Comparison of ENCODE assay signal across 8 mouse cellular contexts in genomic region chr13:23763242-23763585, GRCm38 (mm10). TPM values are rescaled to one million over a fixed set of nuclear protein-coding genes. Genes with fewer than 3 reads are reported as not detected.
A peak's percentile ranks its signal among the peaks of the same experiment; 100 is the strongest.
DNase-seq lines count a peak whose midpoint lies in the region; ATAC-seq and TF ChIP-seq lines count a peak whose summit lies in the region.

No protein-coding gene starts in this region.

- no peak for TF ChIP-seq CTCF in C2C12 (IDR thresholded peaks at IDR 0.05; ENCODE audit: control insufficient read depth, insufficient read depth, insufficient read length)

- H3K27me3 ChIP-seq in heart, embryonic 10.5 days (ENCODE audit: insufficient read depth, poor library complexity, severe bottlenecking) = no peaks in the 10 kb centered on the region
- no peaks in the 10 kb centered on the region for H3K27me3 ChIP-seq in C2C12 (ENCODE audit: control insufficient read depth, insufficient read depth, insufficient read length)
- H3K27me3 ChIP-seq in forebrain, embryonic 14.5 days (replicated peaks; ENCODE audit: control insufficient read depth, insufficient read depth, low read length) = no peaks in the 10 kb centered on the region
- no peaks in the 10 kb centered on the region for H3K27me3 ChIP-seq in liver, embryonic 15.5 days

- ATAC-seq in forebrain, embryonic 14.5 days = no peak
- no peak for ATAC-seq in liver, embryonic 15.5 days (ENCODE audit: insufficient read depth)

- no peaks in the 10 kb centered on the region for H3K79me2 ChIP-seq in C2C12 (ENCODE audit: control insufficient read depth, insufficient read depth)

- H3K36me3 ChIP-seq in heart, embryonic 10.5 days = no peaks in the 10 kb centered on the region
- no peaks in the 10 kb centered on the region for H3K36me3 ChIP-seq in C2C12 (ENCODE audit: control insufficient read depth, insufficient read depth)
- H3K36me3 ChIP-seq in forebrain, embryonic 14.5 days (ENCODE audit: control insufficient read depth, insufficient read depth, low read length) = no peaks in the 10 kb centered on the region
- H3K36me3 ChIP-seq in liver, embryonic 15.5 days (replicated peaks) = no peaks in the 10 kb centered on the region

- no peaks in the 10 kb centered on the region for H3K9me3 ChIP-seq in heart, embryonic 10.5 days
- no peaks in the 10 kb centered on the region for H3K9me3 ChIP-seq in forebrain, embryonic 14.5 days (replicated peaks; ENCODE audit: control insufficient read depth, low read length)
- H3K9me3 ChIP-seq in liver, embryonic 15.5 days (replicated peaks) = no peaks in the 10 kb centered on the region

- no peaks in the 10 kb centered on the region for H3K79me3 ChIP-seq in C2C12 (ENCODE audit: low read depth)

- WGBS in heart, embryonic 10.5 days = 2% methylated on average over 10 of the region's 10 CpGs
- 1% methylated on average over 10 of the region's 10 CpGs for WGBS in forebrain, embryonic 14.5 days
- WGBS in liver, embryonic 15.5 days (ENCODE audit: insufficient replicate concordance) = under 1% methylated on average over 10 of the region's 10 CpGs

- no peak overlapping the region for H3ac ChIP-seq in C2C12 (ENCODE audit: control insufficient read depth, insufficient read length, low read depth)

- peak overlapping the region; percentile 62 for H3K4me3 ChIP-seq in heart, embryonic 10.5 days
- H3K4me3 ChIP-seq in C2C12 (ENCODE audit: insufficient read depth, poor library complexity, severe bottlenecking) = peak overlapping the region; percentile 23
- H3K4me3 ChIP-seq in forebrain, embryonic 14.5 days (ENCODE audit: low read depth, low read length) = peak overlapping the region; percentile 53
- peak overlapping the region; percentile 61 for H3K4me3 ChIP-seq in liver, embryonic 15.5 days (replicated peaks)

- H3K4me1 ChIP-seq in heart, embryonic 10.5 days = peaks cover 21% of the 10 kb centered on the region
- peaks cover 27% of the 10 kb centered on the region for H3K4me1 ChIP-seq in forebrain, embryonic 14.5 days (ENCODE audit: control insufficient read depth, insufficient read depth, low read length)
- H3K4me1 ChIP-seq in liver, embryonic 15.5 days (replicated peaks) = peaks cover 54% of the 10 kb centered on the region

- peak overlapping the region; percentile 89 for H3K4me2 ChIP-seq in forebrain, embryonic 14.5 days (ENCODE audit: low read length)
- peak overlapping the region; percentile 87 for H3K4me2 ChIP-seq in liver, embryonic 15.5 days

- peak overlapping the region; percentile 88 for H3K27ac ChIP-seq in heart, embryonic 10.5 days
- H3K27ac ChIP-seq in forebrain, embryonic 14.5 days (ENCODE audit: low read depth, low read length) = peak overlapping the region; percentile 88
- peak overlapping the region; percentile 99 for H3K27ac ChIP-seq in liver, embryonic 15.5 days (replicated peaks)

- no peak for DNase-seq in heart, embryonic 10.5 days (ENCODE audit: low spot score)
- no peak for DNase-seq in heart, adult 8-10 months (ENCODE audit: low spot score)
- no peak for DNase-seq in forebrain, embryonic 14.5 days (ENCODE audit: low spot score)
- DNase-seq in gastrocnemius, postnatal 10 days = no peak
- DNase-seq in left cerebral cortex, adult 18-20 months (ENCODE audit: low spot score in 2 of 2) = no peak
- DNase-seq in c-Kit-positive CD71-positive TER-119-positive erythroid progenitor cells, embryonic 14.5 days (ENCODE audit: low spot score) = no peak

- peak overlapping the region; percentile 21; the same call in 1 of the 2 replicates for H3K9ac ChIP-seq in forebrain, embryonic 14.5 days (ENCODE audit: low read length)
- H3K9ac ChIP-seq in liver, embryonic 15.5 days = peak overlapping the region; percentile 61

TF ChIP-seq in C2C12, 6 proteins besides CTCF, POLR2A, EP300 and RAD21:
- TF ChIP-seq FOSL1 (IDR thresholded peaks at IDR 0.05; ENCODE audit: insufficient read depth, low read length, poor library complexity, severe bottlenecking) (no peak), CEBPB (IDR thresholded peaks at IDR 0.05; ENCODE audit: low read depth) (no peak), MAX (IDR thresholded peaks at IDR 0.05) (no peak), MYOD1 (IDR thresholded peaks at IDR 0.05; ENCODE audit: control insufficient read depth, insufficient read length, low read depth) (no peak), MYOG (IDR thresholded peaks at IDR 0.05; ENCODE audit: control insufficient read depth, extremely low read depth, insufficient read length) (no peak), USF1 (IDR thresholded peaks at IDR 0.05; ENCODE audit: low read depth) (no peak)

RNA-seq across cellular contexts. Expression of gene Hist1h1a, which starts 0.3 kb away (rescaled TPM):
- 1.2 and 1.4 TPM in 2 replicates for polyA plus RNA-seq in heart, embryonic 10.5 days (2016; fragmentation: Nextera tagmentation; extraction: Ambion mirVana)
- 1 to 10 TPM; 3.3 to 5.0 (median 4.0) TPM for total RNA-seq in heart, adult 8-10 months (2022)
- 1.5 TPM for polyA plus RNA-seq in C2C12 (2012; fragmentation: generic; extraction: Trizol)
- polyA plus RNA-seq in forebrain, embryonic 14.5 days (2014; fragmentation: Nextera tagmentation; extraction: Ambion mirVana) = 2.3 and 2.4 TPM in 2 replicates
- 3.5 and 4.3 TPM in 2 replicates for polyA plus RNA-seq in liver, embryonic 15.5 days (2015; fragmentation: Nextera tagmentation; extraction: Ambion mirVana)
- 100 to 1,000 TPM; 124 to 147 TPM for total RNA-seq in gastrocnemius, postnatal 10 days (2021)
- total RNA-seq in left cerebral cortex, adult 18-20 months (2021) = 10 to 100 TPM; 24.9 to 25.2 TPM

RNA-seq across cellular contexts. Expression of gene Hist1h3a, which starts 1.0 kb away (rescaled TPM):
- polyA plus RNA-seq in heart, embryonic 10.5 days (2016; fragmentation: Nextera tagmentation; extraction: Ambion mirVana) = 2.0 and 3.2 TPM in 2 replicates
- total RNA-seq in heart, adult 8-10 months (2022) = 1 to 10 TPM; 1.8 to 10.0 (median 6.6) TPM
- 2.4 TPM for polyA plus RNA-seq in C2C12 (2012; fragmentation: generic; extraction: Trizol)
- polyA plus RNA-seq in forebrain, embryonic 14.5 days (2014; fragmentation: Nextera tagmentation; extraction: Ambion mirVana) = 2.0 and 4.7 TPM in 2 replicates
- 6.4 and 7.6 TPM in 2 replicates for polyA plus RNA-seq in liver, embryonic 15.5 days (2015; fragmentation: Nextera tagmentation; extraction: Ambion mirVana)
- total RNA-seq in gastrocnemius, postnatal 10 days (2021) = 100 to 1,000 TPM; 159 to 176 TPM
- 10 to 100 TPM; 42.3 to 45.0 TPM for total RNA-seq in left cerebral cortex, adult 18-20 months (2021)

RNA-seq across cellular contexts. Expression of gene Hist1h4a, which starts 2.2 kb away (rescaled TPM):
- polyA plus RNA-seq in heart, embryonic 10.5 days (2016; fragmentation: Nextera tagmentation; extraction: Ambion mirVana) = 0.28 TPM in 1 of 2 replicates, not detected in the other
- 10 to 100 TPM in 1 of 4 experiments, 1 to 10 TPM in 3; 4.1 to 10.2 (median 5.4) TPM for total RNA-seq in heart, adult 8-10 months (2022)
- 6.8 TPM for polyA plus RNA-seq in C2C12 (2012; fragmentation: generic; extraction: Trizol)
- 0.97 TPM in 1 of 2 replicates, not detected in the other for polyA plus RNA-seq in forebrain, embryonic 14.5 days (2014; fragmentation: Nextera tagmentation; extraction: Ambion mirVana)
- polyA plus RNA-seq in liver, embryonic 15.5 days (2015; fragmentation: Nextera tagmentation; extraction: Ambion mirVana) = 0.40 TPM in 1 of 2 replicates, not detected in the other
- total RNA-seq in gastrocnemius, postnatal 10 days (2021) = 100 to 1,000 TPM; 140 to 160 TPM
- 10 to 100 TPM; 64.4 to 74.0 TPM for total RNA-seq in left cerebral cortex, adult 18-20 months (2021)

RNA-seq across cellular contexts. Expression of gene Hist1h4b, which starts 6.4 kb away (rescaled TPM):
- 3.4 and 4.4 TPM in 2 replicates for polyA plus RNA-seq in heart, embryonic 10.5 days (2016; fragmentation: Nextera tagmentation; extraction: Ambion mirVana)
- 1 to 10 TPM; 5.4 to 9.6 (median 6.8) TPM for total RNA-seq in heart, adult 8-10 months (2022)
- 16.8 TPM for polyA plus RNA-seq in C2C12 (2012; fragmentation: generic; extraction: Trizol)
- polyA plus RNA-seq in forebrain, embryonic 14.5 days (2014; fragmentation: Nextera tagmentation; extraction: Ambion mirVana) = 3.5 and 4.7 TPM in 2 replicates
- polyA plus RNA-seq in liver, embryonic 15.5 days (2015; fragmentation: Nextera tagmentation; extraction: Ambion mirVana) = 2.7 and 4.1 TPM in 2 replicates
- 100 to 1,000 TPM; 131 to 149 TPM for total RNA-seq in gastrocnemius, postnatal 10 days (2021)
- total RNA-seq in left cerebral cortex, adult 18-20 months (2021) = 10 to 100 TPM; 92.6 to 94.4 TPM

RNA-seq across cellular contexts. Expression of gene Trim38, which starts 6.5 kb away (rescaled TPM):
- 0.14 TPM in 1 of 2 replicates, not detected in the other for polyA plus RNA-seq in heart, embryonic 10.5 days (2016; fragmentation: Nextera tagmentation; extraction: Ambion mirVana)
- total RNA-seq in heart, adult 8-10 months (2022) = not detected
- 0.02 TPM for polyA plus RNA-seq in C2C12 (2012; fragmentation: generic; extraction: Trizol)
- not detected in 2 replicates for polyA plus RNA-seq in forebrain, embryonic 14.5 days (2014; fragmentation: Nextera tagmentation; extraction: Ambion mirVana)
- not detected in 2 replicates for polyA plus RNA-seq in liver, embryonic 15.5 days (2015; fragmentation: Nextera tagmentation; extraction: Ambion mirVana)
- not detected for total RNA-seq in gastrocnemius, postnatal 10 days (2021)
- not detected for total RNA-seq in left cerebral cortex, adult 18-20 months (2021)
